Mouse (Mus musculus) liver, embryonic 14.5 days (tissue): ENCODE results near the gene 4933407L21Rik. TPM values are rescaled to one million over a fixed set of nuclear protein-coding genes. Genes with fewer than 3 reads are reported as not detected.

Experiments used
- ATAC-seq: fragments of 200-750 bp; cut with Nextera tagmentation; 2 replicates; pipeline ENCODE4 v1.8.0; 2017; ENCODE audit warnings: moderate number of reproducible peaks, mild to moderate bottlenecking, moderate library complexity; ENCODE audit not compliant: insufficient read depth
- DNase-seq, 3 experiments: peaks; one replicate each; pipeline ENCODE4 v3.0.0-alpha.2; 2012 to 2013; ENCODE audit warnings: low read depth in 3 of 3, low spot score in 3 of 3
- H3K27ac ChIP-seq: fragments of 300-500 bp; sonication (generic); 2 replicates; pipeline ENCODE4 v1.5.1; 2014; ENCODE audit warnings: moderate library complexity, mild to moderate bottlenecking, control low read depth, inconsistent platforms
- H3K27me3 ChIP-seq: fragments of 300-500 bp; sonication (generic); 2 replicates; pipeline ENCODE4 v1.6.1; 2014; ENCODE audit warnings: mild to moderate bottlenecking, low read length, moderate library complexity; ENCODE audit not compliant: control insufficient read depth, insufficient read depth
- H3K36me3 ChIP-seq: fragments of 300-500 bp; sonication (generic); replicated peaks from 2 replicates; pipeline ENCODE4 v1.6.1; 2014; ENCODE audit warnings: low read depth; ENCODE audit not compliant: control insufficient read depth, insufficient read depth
- H3K4me1 ChIP-seq, 2 experiments: fragments of 200-500 bp in 1 of 2; fragments of 300-500 bp in 1 of 2; sonication (generic) in 1 of 2; replicated peaks; 2 replicates each; pipeline ENCODE4 v1.6.1; 2012 to 2014; ENCODE audit warnings: antibody characterized with exemption in 1 of 2, inconsistent platforms in 1 of 2, low read length in 1 of 2; ENCODE audit not compliant: control insufficient read depth in 2 of 2, insufficient read depth in 2 of 2
- H3K4me2 ChIP-seq: fragments of 300-500 bp; sonication (generic); 2 replicates; pipeline ENCODE4 v1.6.1; 2014; ENCODE audit warnings: low read depth, mild to moderate bottlenecking, control low read depth, moderate library complexity
- H3K4me3 ChIP-seq, 2 experiments: fragments of 200-500 bp in 1 of 2; fragments of 300-500 bp in 1 of 2; sonication (generic) in 1 of 2; 2 replicates each; pipeline ENCODE4 v1.5.1; 2012 to 2014; ENCODE audit warnings: low read depth in 2 of 2, low read length in 2 of 2, mild to moderate bottlenecking in 2 of 2, control low read depth in 1 of 2, inconsistent platforms in 1 of 2, moderate library complexity in 1 of 2; ENCODE audit not compliant: insufficient read depth in 1 of 2
- H3K9ac ChIP-seq: fragments of 300-500 bp; sonication (generic); replicated peaks from 2 replicates; pipeline ENCODE4 v1.6.1; 2014; ENCODE audit warnings: mild to moderate bottlenecking, control low read depth, moderate library complexity
- H3K9me3 ChIP-seq: fragments of 300-500 bp; sonication (generic); 2 replicates; pipeline ENCODE4 v1.6.1; 2016; ENCODE audit warnings: low read length, mixed read lengths; ENCODE audit not compliant: control insufficient read depth
- CTCF ChIP-seq: IDR thresholded peaks from 2 replicates; pipeline ENCODE4 v1.5.1; 2016; ENCODE audit warnings: antibody characterized with exemption, low read depth, control low read depth
- EP300 ChIP-seq: IDR thresholded peaks from 2 replicates; pipeline ENCODE4 v1.6.1; 2016; ENCODE audit warnings: antibody characterized with exemption, low read depth
- WGBS: fragments of 180-500 bp; shearing (Covaris S2); extraction: QIAGEN DNeasy Blood & Tissue Kit; methylation state at CpG from one replicate; pipeline ENCODE4 v1.1.7; 2014; ENCODE audit not compliant: insufficient replicate concordance; 5-methylcytosine and 5-hydroxymethylcytosine counted together
- polyA plus RNA-seq, 2 experiments: library from polyadenylated mRNA; depleted of rRNA in 1 of 2; stranded (reverse) in 1 of 2; unstranded in 1 of 2; fragments of >200 nt; fragmentation: Nextera tagmentation in 1 of 2; extraction: Ambion mirVana in 1 of 2; gene quantifications; 2 replicates each; pipeline versions ENCODE4 v1.2.1 to v1.2.3; 2012 to 2014

The 4933407L21Rik gene
- polyA plus RNA-seq, 2 experiments = 0.08 TPM; not detected in 1

DNA sequence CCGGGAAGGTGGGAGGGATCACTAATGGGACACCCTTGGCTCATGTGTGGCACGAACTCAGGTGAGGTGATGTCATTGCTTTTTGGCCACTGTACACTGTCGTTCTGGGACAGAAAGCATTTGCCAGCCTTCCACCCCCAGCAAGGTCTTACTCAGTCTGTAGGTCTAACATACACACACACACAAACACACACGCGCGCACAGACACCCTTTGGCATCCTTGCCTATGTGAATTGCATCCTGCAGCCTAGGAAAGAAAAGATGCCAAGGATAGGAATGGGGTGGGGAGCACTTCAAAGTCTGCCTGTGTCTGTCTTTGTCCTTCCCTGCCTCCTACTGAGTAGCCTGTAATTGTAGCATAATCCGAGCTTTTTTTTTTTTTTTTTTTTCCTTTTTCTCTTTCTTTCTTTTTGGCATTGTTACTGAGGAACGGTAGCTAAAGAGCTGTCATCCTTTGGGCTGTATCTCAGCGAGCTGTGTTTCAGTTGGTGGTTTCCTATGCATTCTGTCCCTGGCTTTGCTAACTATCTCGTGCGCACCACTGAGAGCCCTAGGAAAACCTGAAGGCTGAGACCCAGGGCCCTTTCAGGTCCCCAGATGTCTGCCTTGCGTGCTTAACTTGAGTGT lies 29.4 kb upstream of the 4933407L21Rik start:
- H3K27ac ChIP-seq = no peak overlapping the region
- 54% methylated on average over 12 of the region's 12 CpGs for WGBS

DNA sequence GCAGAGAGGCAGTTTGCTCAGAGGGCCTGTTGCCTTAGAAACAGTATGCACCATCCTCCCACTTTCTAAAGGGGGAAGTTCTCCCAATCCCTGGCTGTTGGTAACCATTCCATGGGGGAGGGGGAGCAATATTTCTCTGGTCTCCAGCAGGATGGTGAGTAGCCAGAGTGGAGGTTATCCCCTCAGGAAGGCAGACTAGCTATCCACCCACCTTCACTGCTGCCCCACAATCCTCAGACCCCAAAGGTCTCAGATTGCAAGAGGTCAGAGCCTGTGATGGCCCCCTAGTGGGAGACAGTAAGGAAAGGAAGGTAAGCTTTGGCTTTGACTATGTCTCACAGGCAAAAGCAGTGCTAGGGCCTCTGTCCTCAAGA lies 28.9 kb upstream of the 4933407L21Rik start:
- H3K4me1 ChIP-seq = peaks cover 0 to 42% of the 10 kb centered on the region in 2 experiments; a peak in 3 of 4 replicates
- H3K27ac ChIP-seq = no peak overlapping the region
- no peaks in the 10 kb centered on the region for H3K27me3 ChIP-seq
- TF ChIP-seq EP300 (no peak), CTCF (no peak)
- H3K36me3 ChIP-seq = no peaks in the 10 kb centered on the region
- H3K9ac ChIP-seq = no peak overlapping the region
- no peaks in the 10 kb centered on the region for H3K9me3 ChIP-seq
- ATAC-seq (no peak), DNase-seq (no peak)
- H3K4me3 ChIP-seq = no peak overlapping the region
- no peak overlapping the region for H3K4me2 ChIP-seq

More for the DNA sequence above, 29.4 kb upstream of the 4933407L21Rik start:
- TF ChIP-seq CTCF (no peak), EP300 (no peak)
- H3K36me3 ChIP-seq = no peaks in the 10 kb centered on the region
- DNase-seq = no peak
- no peaks in the 10 kb centered on the region for H3K27me3 ChIP-seq
- H3K9ac ChIP-seq = no peak overlapping the region
- peaks cover 0 to 45% of the 10 kb centered on the region in 2 experiments; a peak in 3 of 4 replicates for H3K4me1 ChIP-seq
- H3K4me2 ChIP-seq = no peak overlapping the region
- H3K9me3 ChIP-seq = no peaks in the 10 kb centered on the region
- no peak for ATAC-seq
- H3K4me3 ChIP-seq = no peak overlapping the region

DNA sequence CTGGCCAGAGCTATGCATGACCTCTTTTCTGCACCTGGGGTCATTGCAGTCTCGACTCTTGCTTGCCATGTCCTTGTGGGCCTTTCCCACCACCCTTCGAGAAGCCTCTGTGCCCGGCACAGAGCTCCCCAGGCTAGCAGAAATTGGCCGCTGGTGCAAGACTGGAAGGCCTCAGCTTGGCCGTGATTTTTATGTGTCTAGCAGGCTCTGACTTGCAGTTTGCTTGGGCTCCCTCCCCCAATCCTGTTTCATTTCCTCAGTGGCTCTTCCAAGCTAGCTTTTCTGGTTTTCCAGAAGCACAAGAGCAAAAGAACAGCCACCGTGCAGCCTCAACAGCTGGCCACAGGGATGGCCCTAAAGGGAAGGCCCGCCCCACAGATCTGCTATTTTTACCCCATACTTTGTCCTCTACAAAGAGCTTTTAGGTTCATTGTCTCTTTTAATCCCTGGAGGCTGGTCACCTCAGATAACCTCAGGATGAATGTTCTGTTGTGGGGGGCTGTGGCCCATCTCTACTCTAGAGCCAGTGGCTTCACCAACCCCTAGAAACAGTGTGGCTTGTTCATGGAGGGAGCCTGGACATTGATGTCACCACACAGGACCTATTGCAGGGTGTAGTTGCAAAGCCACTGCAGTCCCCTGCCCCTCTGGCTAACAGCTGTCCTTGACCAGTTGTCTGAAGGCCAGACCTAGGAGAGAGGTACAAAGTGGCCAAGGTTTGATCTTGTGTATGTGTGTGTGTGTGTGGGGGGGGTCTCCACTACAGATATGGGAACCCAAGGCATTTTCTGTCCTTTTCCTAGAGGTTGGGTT lies 27.6 kb upstream of the 4933407L21Rik start:
- no peaks in the 10 kb centered on the region for H3K36me3 ChIP-seq
- no peak for TF ChIP-seq EP300
- TF ChIP-seq CTCF = no peak
- H3K9me3 ChIP-seq = no peaks in the 10 kb centered on the region
- no peaks in the 10 kb centered on the region for H3K27me3 ChIP-seq
- DNase-seq = no peak
- H3K27ac ChIP-seq = no peak overlapping the region
- no peak overlapping the region for H3K9ac ChIP-seq
- peaks cover 0 to 36% of the 10 kb centered on the region in 2 experiments; a peak in 3 of 4 replicates for H3K4me1 ChIP-seq
- H3K4me3 ChIP-seq = no peak overlapping the region
- no peak overlapping the region for H3K4me2 ChIP-seq
- ATAC-seq = no peak
- 50% methylated on average over 7 of the region's 7 CpGs for WGBS

DNA sequence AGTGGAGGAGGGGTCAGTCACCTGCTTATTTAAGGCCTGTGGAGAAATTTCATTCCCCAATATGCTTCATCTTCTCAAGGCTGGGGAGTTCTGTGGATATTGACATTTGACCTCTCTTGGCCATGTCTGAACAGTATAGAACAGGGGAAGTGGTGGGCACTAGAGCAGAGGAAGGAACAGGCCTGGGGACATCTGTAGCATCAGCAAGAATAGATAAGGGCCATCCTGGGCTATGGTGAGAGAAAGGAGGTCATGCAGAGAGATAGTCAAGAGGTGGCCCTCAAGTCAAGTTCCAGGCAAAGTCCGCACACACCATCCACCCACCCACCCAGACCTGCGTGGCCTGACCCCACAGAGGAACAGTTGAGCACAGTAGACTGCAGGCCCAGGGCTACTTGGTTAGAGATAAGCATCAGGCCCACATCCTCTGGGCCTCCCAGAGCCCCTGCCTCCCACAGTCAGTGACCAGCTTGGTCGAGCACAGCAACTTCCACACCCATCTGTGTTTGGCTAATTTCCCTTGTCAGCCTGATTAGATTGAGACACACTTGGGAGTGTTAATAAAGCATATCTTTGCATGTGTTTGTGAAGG lies 26.7 kb upstream of the 4933407L21Rik start:
- peaks cover 0 to 29% of the 10 kb centered on the region in 2 experiments; a peak in 3 of 4 replicates for H3K4me1 ChIP-seq
- no peak overlapping the region for H3K27ac ChIP-seq
- no peak overlapping the region for H3K4me3 ChIP-seq
- H3K27me3 ChIP-seq = no peaks in the 10 kb centered on the region
- ATAC-seq (no peak), DNase-seq (no peak)
- TF ChIP-seq EP300 (no peak), CTCF (no peak)
- H3K4me2 ChIP-seq = no peak overlapping the region
- 30% methylated on average over 3 of the region's 3 CpGs for WGBS
- no peaks in the 10 kb centered on the region for H3K36me3 ChIP-seq
- H3K9ac ChIP-seq = no peak overlapping the region
- H3K9me3 ChIP-seq = no peaks in the 10 kb centered on the region

DNA sequence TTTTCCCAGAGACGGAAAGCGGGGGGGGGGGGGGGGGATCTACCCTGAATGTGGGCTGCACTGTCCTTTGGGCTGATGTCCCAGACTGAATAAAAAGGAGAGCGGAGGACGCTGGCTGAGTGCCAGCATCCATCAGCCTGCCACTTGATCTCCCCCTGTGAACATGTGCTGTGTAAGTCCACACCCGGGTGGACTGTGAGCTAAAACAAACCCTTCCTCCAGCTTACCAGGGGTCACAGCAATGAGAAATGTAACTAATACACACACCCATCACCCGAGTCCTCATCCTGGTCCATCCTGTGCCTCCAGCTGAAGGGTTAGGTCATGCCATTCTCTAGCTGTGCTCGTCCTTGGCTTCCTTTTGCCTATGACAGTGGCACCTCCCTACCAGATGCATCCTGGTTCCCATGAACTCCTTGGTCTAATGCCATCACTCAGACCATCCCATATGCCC lies 26.1 kb upstream of the 4933407L21Rik start:
- WGBS = 48% methylated on average over 7 of the region's 7 CpGs
- Histone ChIP-seq H3K27me3 (no peaks in the 10 kb centered on the region), H3K9me3 (no peaks in the 10 kb centered on the region), H3K27ac (no peak overlapping the region), H3K9ac (no peak overlapping the region), H3K4me3 (no peak overlapping the region), H3K4me1 (peaks cover 0 to 24% of the 10 kb centered on the region in 2 experiments; a peak in 3 of 4 replicates), H3K36me3 (no peaks in the 10 kb centered on the region), H3K4me2 (no peak overlapping the region)
- DNase-seq = no peak
- no peak for ATAC-seq
- no peak for TF ChIP-seq CTCF
- no peak for TF ChIP-seq EP300
